Mouse (Mus musculus) heart, postnatal 0 days (tissue): ENCODE results near the gene Nap1l4.

Experiments used
- CTCF ChIP-seq: IDR thresholded peaks from 2 replicates; pipeline ENCODE4 v1.5.1; 2016; ENCODE audit warnings: antibody characterized with exemption, control low read depth, low read depth
- EP300 ChIP-seq: IDR thresholded peaks from 2 replicates; pipeline ENCODE4 v1.6.1; 2016; ENCODE audit warnings: antibody characterized with exemption, low read depth

DNA sequence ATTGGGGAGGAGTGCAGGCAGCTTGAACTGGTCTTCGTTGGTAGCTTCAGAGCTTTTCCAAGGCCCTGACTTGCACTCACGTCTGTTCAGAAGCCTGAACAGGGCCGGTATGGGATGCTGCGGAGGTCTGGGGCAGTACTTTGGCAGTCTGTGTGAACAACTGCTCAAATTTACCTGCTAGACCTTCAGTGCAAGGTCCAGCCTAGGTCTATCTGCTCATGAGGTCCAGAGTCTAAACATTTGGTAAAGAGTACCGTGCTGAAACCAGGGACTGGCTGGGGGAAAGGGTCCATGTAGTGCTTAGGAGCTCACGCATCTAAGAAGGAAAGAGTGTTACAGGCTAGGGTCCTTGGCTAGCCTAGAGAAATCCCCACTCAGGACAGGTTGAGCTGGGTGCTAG, 59.2 kb downstream of the Nap1l4 start:
- no peak for TF ChIP-seq CTCF
- no peak for TF ChIP-seq EP300
